Mouse (Mus musculus) ES-E14 (cell line): ENCODE data around the gene App. TPM values are rescaled to one million over a fixed set of nuclear protein-coding genes. Genes with fewer than 3 reads are reported as not detected.

Experiments
- DNase-seq: peaks from one replicate; pipeline ENCODE4 v3.0.0-alpha.2; 2013; ENCODE audit warnings: low read depth, low spot score
- H3K27ac ChIP-seq: 2 replicates; pipeline ENCODE4 v1.5.1; 2012; ENCODE audit warnings: low read depth, mild to moderate bottlenecking, low read length, moderate library complexity, mixed read lengths; ENCODE audit not compliant: poor library complexity, insufficient read depth, severe bottlenecking
- H3K36me3 ChIP-seq: 2 replicates; pipeline ENCODE4 v1.6.1; 2012; ENCODE audit warnings: mild to moderate bottlenecking, low read length, moderate library complexity, mixed read lengths; ENCODE audit not compliant: control insufficient read depth, poor library complexity, insufficient read depth, severe bottlenecking
- H3K4me1 ChIP-seq, 2 experiments: fragments of 150-350 bp in 1 of 2; sonication (generic) in 1 of 2; 2 replicates each; pipeline ENCODE4 v1.6.1; 2012; ENCODE audit warnings: low read length in 2 of 2, mild to moderate bottlenecking in 1 of 2, mixed read lengths in 1 of 2; ENCODE audit not compliant: control insufficient read depth in 2 of 2, insufficient read depth in 2 of 2, poor library complexity in 1 of 2
- H3K4me3 ChIP-seq, 2 experiments: fragments of 150-350 bp in 1 of 2; sonication (generic) in 1 of 2; 2 replicates each; pipeline ENCODE4 v1.5.1; 2012; ENCODE audit warnings: low read length in 2 of 2, low read depth in 1 of 2, mild to moderate bottlenecking in 1 of 2, mixed read lengths in 1 of 2; ENCODE audit not compliant: insufficient read depth in 1 of 2, poor library complexity in 1 of 2, severe bottlenecking in 1 of 2
- H3K9ac ChIP-seq: 2 replicates; pipeline ENCODE4 v1.6.1; 2012; ENCODE audit warnings: low read depth, mild to moderate bottlenecking, low read length, mixed read lengths; ENCODE audit not compliant: poor library complexity, insufficient read depth, severe bottlenecking
- H3K9me3 ChIP-seq: fragments of 150-350 bp; sonication (generic); 2 replicates; pipeline ENCODE4 v1.6.1; 2012; ENCODE audit warnings: low read depth, mild to moderate bottlenecking, low read length; ENCODE audit not compliant: control insufficient read depth, insufficient read depth
- CHD2 ChIP-seq: IDR thresholded peaks from 2 replicates; pipeline ENCODE4 v1.6.1; 2014; ENCODE audit warnings: mild to moderate bottlenecking, low read depth, low read length, inconsistent platforms
- HCFC1 ChIP-seq: IDR thresholded peaks from 2 replicates; pipeline ENCODE4 v1.6.1; 2012; ENCODE audit warnings: low read length, inconsistent platforms, borderline replicate concordance; ENCODE audit not compliant: insufficient read depth
- MAFK ChIP-seq: IDR thresholded peaks from 2 replicates; pipeline ENCODE4 v1.6.1; 2014; ENCODE audit warnings: mild to moderate bottlenecking, low read depth, low read length, inconsistent platforms; ENCODE audit not compliant: insufficient read depth
- ZC3H11A ChIP-seq: IDR thresholded peaks from 2 replicates; pipeline ENCODE4 v1.6.1; 2012; ENCODE audit warnings: low read depth, mild to moderate bottlenecking, inconsistent platforms, low read length, borderline replicate concordance
- ZNF384 ChIP-seq: IDR thresholded peaks from 2 replicates; pipeline ENCODE4 v1.6.1; 2012; ENCODE audit warnings: low read depth, low read length, inconsistent platforms
- in situ Hi-C, 2 experiments: fragments of 600-800 bp; cut with MboI; formaldehyde crosslinking; loops; one replicate each; pipeline ENCODE4 v1.15.1; 2025; ENCODE audit warnings: low sequenced_read_pairs in 2 of 2, inconsistent platforms in 1 of 2; ENCODE audit not compliant: unreplicated experiment in 2 of 2
- total RNA-seq: library from RNA; depleted of rRNA; stranded (reverse); fragments of 300-350 nt; gene quantifications from 2 replicates; pipeline ENCODE4 v1.2.3, GENCODE M21; 2012

Gene App
- total RNA-seq, 1 experiment = 52.4 TPM

- in situ Hi-C loops = no loop called here
- DNase-seq = no peak
- Histone ChIP-seq H3K9me3 (no peaks in the 10 kb centered on the region), H3K4me3 (no peak overlapping the region), H3K4me1 (0 out of 4 replicates have a peak, but pooled peaks cover 0 to 1% of the 10 kb centered on the region in 2 experiments), H3K27ac (no peak overlapping the region), H3K36me3 (no peaks in the 10 kb centered on the region), H3K9ac (no peak overlapping the region)
- TF ChIP-seq CHD2 = no peak
- TF ChIP-seq MAFK = no peak
- TF ChIP-seq ZC3H11A = no peak
- no peak for TF ChIP-seq ZNF384
- no peak for TF ChIP-seq HCFC1
These were observed 29.2 kb downstream of the App start for GRCm38 (mm10) chr16:85144401-85144800.

- Histone ChIP-seq H3K9ac (no peak overlapping the region), H3K36me3 (no peaks in the 10 kb centered on the region), H3K4me3 (no peak overlapping the region), H3K4me1 (0 out of 4 replicates have a peak, but pooled peaks cover 0 to 1% of the 10 kb centered on the region in 2 experiments), H3K27ac (no peak overlapping the region), H3K9me3 (no peaks in the 10 kb centered on the region)
- TF ChIP-seq CHD2 = no peak
- TF ChIP-seq MAFK = no peak
- no peak for TF ChIP-seq HCFC1
- no peak for TF ChIP-seq ZNF384
- TF ChIP-seq ZC3H11A = no peak
- DNase-seq = no peak
- in situ Hi-C loops = no loop called here
These were observed 29.7 kb downstream of the App start for GRCm38 (mm10) chr16:85143863-85144262.

- no peaks in the 10 kb centered on the region for H3K9me3 ChIP-seq
- H3K9ac ChIP-seq = no peak overlapping the region
- no peak overlapping the region for H3K27ac ChIP-seq
- no peak for DNase-seq
- no peak overlapping the region for H3K4me3 ChIP-seq
- H3K36me3 ChIP-seq = no peaks in the 10 kb centered on the region
- TF ChIP-seq ZNF384 (no peak), ZC3H11A (no peak), MAFK (no peak), HCFC1 (no peak), CHD2 (no peak)
- H3K4me1 ChIP-seq = 0 out of 4 replicates have a peak, but pooled peaks cover 0 to 1% of the 10 kb centered on the region in 2 experiments
- in situ Hi-C loops = no loop called here
These were observed 30.4 kb downstream of the App start for GRCm38 (mm10) chr16:85143188-85143587.

GRCm38 (mm10) chr16:85141404-85141803, 32.2 kb downstream of the App start:
- Histone ChIP-seq H3K36me3 (no peaks in the 10 kb centered on the region), H3K4me1 (0 out of 4 replicates have a peak, but pooled peaks cover 0 to 1% of the 10 kb centered on the region in 2 experiments), H3K9me3 (no peaks in the 10 kb centered on the region), H3K27ac (no peak overlapping the region), H3K9ac (no peak overlapping the region), H3K4me3 (no peak overlapping the region)
- TF ChIP-seq HCFC1 (no peak), ZC3H11A (no peak), MAFK (no peak), CHD2 (no peak), ZNF384 (no peak)
- no peak for DNase-seq
- in situ Hi-C loops = no loop called here

GRCm38 (mm10) chr16:85139178-85139604, 34.4 kb downstream of the App start:
- Histone ChIP-seq H3K27ac (no peak overlapping the region), H3K4me3 (no peak overlapping the region), H3K4me1 (no peaks in the 10 kb centered on the region), H3K9me3 (no peaks in the 10 kb centered on the region), H3K9ac (no peak overlapping the region), H3K36me3 (no peaks in the 10 kb centered on the region)
- TF ChIP-seq HCFC1 = no peak
- no peak for TF ChIP-seq ZC3H11A
- no peak for TF ChIP-seq MAFK
- no peak for TF ChIP-seq ZNF384
- TF ChIP-seq CHD2 = no peak
- in situ Hi-C loops = no loop called here
- no peak for DNase-seq
